Mouse (Mus musculus): Measurements from ENCODE around the gene Psg22. TPM values are rescaled to one million over a fixed set of nuclear protein-coding genes. Genes with fewer than 3 reads are reported as not detected.
"Not testable (repeated sequence)": the region's sequence is repeated elsewhere in the genome, so short reads cannot be mapped to it uniquely, and the experiment has no call there.

Gene Psg22
- polyA plus RNA-seq (2016; fragmentation: Nextera tagmentation; extraction: Ambion mirVana), result not detected in 2 replicates

GRCm38 (mm10) chr7:18717790-18718189 lies at the start of gene Psg22:
Gene Psg22, plus strand, starts transcription at chr7:18718090.
- 39% methylated on average over 2 of the region's 2 CpGs for WGBS
- H3K4me1 ChIP-seq (replicated peaks), result no peaks in the 10 kb centered on the region
- no peak for ATAC-seq (ENCODE audit: insufficient number of reproducible peaks, insufficient read depth, low FRiP score, low TSS enrichment, low read depth)
- H3K36me3 ChIP-seq, result no peaks in the 10 kb centered on the region
- no peaks in the 10 kb centered on the region for H3K9me3 ChIP-seq
- H3K27me3 ChIP-seq, result no peaks in the 10 kb centered on the region
- H3K4me2 ChIP-seq, result no peak within 1 kb of the TSS
- no peak within 1 kb of the TSS for H3K4me3 ChIP-seq (replicated peaks)
- no peak within 1 kb of the TSS for H3K27ac ChIP-seq
- no peak within 1 kb of the TSS for H3K9ac ChIP-seq (replicated peaks)

GRCm38 (mm10) chr7:18679772-18680171 lies 38.1 kb upstream of the Psg22 start:
- ATAC-seq (ENCODE audit: insufficient number of reproducible peaks, insufficient read depth, low FRiP score, low TSS enrichment, low read depth), result no peak
- no peaks in the 10 kb centered on the region for H3K27me3 ChIP-seq
- no peak overlapping the region for H3K9ac ChIP-seq (replicated peaks)
- no peaks in the 10 kb centered on the region for H3K9me3 ChIP-seq
- no peaks in the 10 kb centered on the region for H3K4me1 ChIP-seq (replicated peaks)
- no peak overlapping the region for H3K4me2 ChIP-seq
- 50% methylated on average over 2 of the region's 2 CpGs for WGBS
- H3K36me3 ChIP-seq, result no peaks in the 10 kb centered on the region
- H3K4me3 ChIP-seq (replicated peaks), result no peak overlapping the region
- no peak overlapping the region for H3K27ac ChIP-seq

- Histone ChIP-seq H3K4me1 (replicated peaks) (no peaks in the 10 kb centered on the region), H3K4me2 (no peak overlapping the region), H3K9ac (replicated peaks) (no peak overlapping the region), H3K36me3 (no peaks in the 10 kb centered on the region), H3K27ac (no peak overlapping the region), H3K9me3 (no peaks in the 10 kb centered on the region), H3K4me3 (replicated peaks) (no peak overlapping the region), H3K27me3 (no peaks in the 10 kb centered on the region)
- ATAC-seq (ENCODE audit: insufficient number of reproducible peaks, insufficient read depth, low FRiP score, low TSS enrichment, low read depth), result no peak
Observed at GRCm38 (mm10) chr7:18685586-18685985, 32.3 kb upstream of the Psg22 start.

- Histone ChIP-seq H3K36me3 (no peaks in the 10 kb centered on the region), H3K27me3 (no peaks in the 10 kb centered on the region), H3K9me3 (no peaks in the 10 kb centered on the region), H3K9ac (replicated peaks) (no peak within 1 kb of the TSS), H3K4me1 (replicated peaks) (no peaks in the 10 kb centered on the region), H3K27ac (no peak within 1 kb of the TSS), H3K4me2 (no peak within 1 kb of the TSS), H3K4me3 (replicated peaks) (no peak within 1 kb of the TSS)
- no peak for ATAC-seq (ENCODE audit: insufficient number of reproducible peaks, insufficient read depth, low FRiP score, low TSS enrichment, low read depth)
- 67% methylated on average over 2 of the region's 2 CpGs for WGBS
Observed at GRCm38 (mm10) chr7:18686085-18686484, 31.8 kb upstream of the Psg22 start, which contains the start of gene Psg20. Gene Psg20, minus strand, starts transcription at chr7:18686185.

- not testable (repeated sequence) for H3K9me3 ChIP-seq; H3K4me3 ChIP-seq (replicated peaks); ATAC-seq (ENCODE audit: insufficient number of reproducible peaks, insufficient read depth, low FRiP score, low TSS enrichment, low read depth); H3K9ac ChIP-seq (replicated peaks); H3K36me3 ChIP-seq; H3K4me1 ChIP-seq (replicated peaks); H3K4me2 ChIP-seq; H3K27me3 ChIP-seq; H3K27ac ChIP-seq
- 81% methylated on average over 4 of the region's 4 CpGs for WGBS
Observed at GRCm38 (mm10) chr7:18710331-18710730, 7.6 kb upstream of the Psg22 start.

GRCm38 (mm10) chr7:18710846-18711245 lies 7.0 kb upstream of the Psg22 start:
- Histone ChIP-seq H3K4me1 (replicated peaks) (no peaks in the 10 kb centered on the region), H3K9me3 (no peaks in the 10 kb centered on the region), H3K9ac (replicated peaks) (no peak overlapping the region), H3K4me2 (no peak overlapping the region), H3K27me3 (no peaks in the 10 kb centered on the region), H3K4me3 (replicated peaks) (no peak overlapping the region), H3K27ac (no peak overlapping the region), H3K36me3 (no peaks in the 10 kb centered on the region)
- WGBS, result 76% methylated on average over 1 of the region's 1 CpGs
- ATAC-seq (ENCODE audit: insufficient number of reproducible peaks, insufficient read depth, low FRiP score, low TSS enrichment, low read depth), result no peak

- Histone ChIP-seq H3K36me3 (no peaks in the 10 kb centered on the region), H3K4me1 (replicated peaks) (no peaks in the 10 kb centered on the region), H3K9me3 (no peaks in the 10 kb centered on the region), H3K4me3 (replicated peaks) (no peak overlapping the region), H3K27me3 (no peaks in the 10 kb centered on the region), H3K9ac (replicated peaks) (no peak overlapping the region), H3K4me2 (no peak overlapping the region), H3K27ac (no peak overlapping the region)
- 80% methylated on average over 4 of the region's 4 CpGs for WGBS
- ATAC-seq (ENCODE audit: insufficient number of reproducible peaks, insufficient read depth, low FRiP score, low TSS enrichment, low read depth), result no peak
Observed at GRCm38 (mm10) chr7:18715546-18715945, 2.3 kb upstream of the Psg22 start.

GRCm38 (mm10) chr7:18724001-18724400 lies 6.1 kb downstream of the Psg22 start:
- Histone ChIP-seq H3K27ac (no peak overlapping the region), H3K4me3 (replicated peaks) (no peak overlapping the region), H3K4me1 (replicated peaks) (no peaks in the 10 kb centered on the region), H3K36me3 (no peaks in the 10 kb centered on the region), H3K9ac (replicated peaks) (no peak overlapping the region), H3K9me3 (no peaks in the 10 kb centered on the region), H3K27me3 (no peaks in the 10 kb centered on the region), H3K4me2 (no peak overlapping the region)
- ATAC-seq (ENCODE audit: insufficient number of reproducible peaks, insufficient read depth, low FRiP score, low TSS enrichment, low read depth), result no peak
- WGBS, result 82% methylated on average over 6 of the region's 6 CpGs

GRCm38 (mm10) chr7:18725931-18726330 lies 8.0 kb downstream of the Psg22 start:
- ATAC-seq (ENCODE audit: insufficient number of reproducible peaks, insufficient read depth, low FRiP score, low TSS enrichment, low read depth), result not testable (repeated sequence)

GRCm38 (mm10) chr7:18728391-18728790 lies 10.5 kb downstream of the Psg22 start:
- WGBS, result 72% methylated on average over 1 of the region's 1 CpGs
- ATAC-seq (ENCODE audit: insufficient number of reproducible peaks, insufficient read depth, low FRiP score, low TSS enrichment, low read depth), result no peak
- Histone ChIP-seq H3K4me3 (replicated peaks) (no peak overlapping the region), H3K9me3 (no peaks in the 10 kb centered on the region), H3K4me2 (no peak overlapping the region), H3K4me1 (replicated peaks) (no peaks in the 10 kb centered on the region), H3K9ac (replicated peaks) (no peak overlapping the region), H3K36me3 (no peaks in the 10 kb centered on the region), H3K27ac (no peak overlapping the region), H3K27me3 (no peaks in the 10 kb centered on the region)

More at GRCm38 (mm10) chr7:18725931-18726330, 8.0 kb downstream of the Psg22 start:
- H3K4me1 ChIP-seq (replicated peaks); H3K27ac ChIP-seq; H3K36me3 ChIP-seq; H3K4me3 ChIP-seq (replicated peaks); H3K9me3 ChIP-seq; H3K9ac ChIP-seq (replicated peaks); H3K4me2 ChIP-seq; H3K27me3 ChIP-seq: not testable (repeated sequence)

- Histone ChIP-seq H3K9ac (replicated peaks) (no peak overlapping the region), H3K27me3 (no peaks in the 10 kb centered on the region), H3K27ac (no peak overlapping the region), H3K9me3 (no peaks in the 10 kb centered on the region), H3K4me3 (replicated peaks) (no peak overlapping the region), H3K36me3 (no peaks in the 10 kb centered on the region), H3K4me1 (replicated peaks) (no peaks in the 10 kb centered on the region), H3K4me2 (no peak overlapping the region)
- no peak for ATAC-seq (ENCODE audit: insufficient number of reproducible peaks, insufficient read depth, low FRiP score, low TSS enrichment, low read depth)
Observed at GRCm38 (mm10) chr7:18733111-18733510, 15.2 kb downstream of the Psg22 start.

GRCm38 (mm10) chr7:18734451-18734850 lies 16.6 kb downstream of the Psg22 start:
- WGBS, result 85% methylated on average over 1 of the region's 1 CpGs
- Histone ChIP-seq H3K36me3 (no peaks in the 10 kb centered on the region), H3K9ac (replicated peaks) (no peak overlapping the region), H3K27me3 (no peaks in the 10 kb centered on the region), H3K4me1 (replicated peaks) (no peaks in the 10 kb centered on the region), H3K4me2 (no peak overlapping the region), H3K27ac (no peak overlapping the region), H3K9me3 (no peaks in the 10 kb centered on the region), H3K4me3 (replicated peaks) (no peak overlapping the region)
- ATAC-seq (ENCODE audit: insufficient number of reproducible peaks, insufficient read depth, low FRiP score, low TSS enrichment, low read depth), result no peak
